Mouse (Mus musculus) liver, embryonic 14.5 days (tissue): ENCODE measurements around the gene Tmtc2. TPM values are rescaled to one million over a fixed set of nuclear protein-coding genes. Genes with fewer than 3 reads are reported as not detected.

Experiments used
- ATAC-seq: fragments of 200-750 bp; cut with Nextera tagmentation; 2 replicates; pipeline ENCODE4 v1.8.0; 2017; ENCODE audit warnings: moderate number of reproducible peaks, mild to moderate bottlenecking, moderate library complexity; ENCODE audit not compliant: insufficient read depth
- DNase-seq, 3 experiments: peaks; one replicate each; pipeline ENCODE4 v3.0.0-alpha.2; 2012 to 2013; ENCODE audit warnings: low read depth in 3 of 3, low spot score in 3 of 3
- H3K27ac ChIP-seq: fragments of 300-500 bp; sonication (generic); 2 replicates; pipeline ENCODE4 v1.5.1; 2014; ENCODE audit warnings: moderate library complexity, mild to moderate bottlenecking, control low read depth, inconsistent platforms
- H3K27me3 ChIP-seq: fragments of 300-500 bp; sonication (generic); 2 replicates; pipeline ENCODE4 v1.6.1; 2014; ENCODE audit warnings: mild to moderate bottlenecking, low read length, moderate library complexity; ENCODE audit not compliant: control insufficient read depth, insufficient read depth
- H3K36me3 ChIP-seq: fragments of 300-500 bp; sonication (generic); replicated peaks from 2 replicates; pipeline ENCODE4 v1.6.1; 2014; ENCODE audit warnings: low read depth; ENCODE audit not compliant: control insufficient read depth, insufficient read depth
- H3K4me1 ChIP-seq, 2 experiments: fragments of 200-500 bp in 1 of 2; fragments of 300-500 bp in 1 of 2; sonication (generic) in 1 of 2; replicated peaks; 2 replicates each; pipeline ENCODE4 v1.6.1; 2012 to 2014; ENCODE audit warnings: antibody characterized with exemption in 1 of 2, inconsistent platforms in 1 of 2, low read length in 1 of 2; ENCODE audit not compliant: control insufficient read depth in 2 of 2, insufficient read depth in 2 of 2
- H3K4me2 ChIP-seq: fragments of 300-500 bp; sonication (generic); 2 replicates; pipeline ENCODE4 v1.6.1; 2014; ENCODE audit warnings: low read depth, mild to moderate bottlenecking, control low read depth, moderate library complexity
- H3K4me3 ChIP-seq, 2 experiments: fragments of 200-500 bp in 1 of 2; fragments of 300-500 bp in 1 of 2; sonication (generic) in 1 of 2; 2 replicates each; pipeline ENCODE4 v1.5.1; 2012 to 2014; ENCODE audit warnings: low read depth in 2 of 2, low read length in 2 of 2, mild to moderate bottlenecking in 2 of 2, control low read depth in 1 of 2, inconsistent platforms in 1 of 2, moderate library complexity in 1 of 2; ENCODE audit not compliant: insufficient read depth in 1 of 2
- H3K9ac ChIP-seq: fragments of 300-500 bp; sonication (generic); replicated peaks from 2 replicates; pipeline ENCODE4 v1.6.1; 2014; ENCODE audit warnings: mild to moderate bottlenecking, control low read depth, moderate library complexity
- H3K9me3 ChIP-seq: fragments of 300-500 bp; sonication (generic); 2 replicates; pipeline ENCODE4 v1.6.1; 2016; ENCODE audit warnings: low read length, mixed read lengths; ENCODE audit not compliant: control insufficient read depth
- CTCF ChIP-seq: IDR thresholded peaks from 2 replicates; pipeline ENCODE4 v1.5.1; 2016; ENCODE audit warnings: antibody characterized with exemption, low read depth, control low read depth
- EP300 ChIP-seq: IDR thresholded peaks from 2 replicates; pipeline ENCODE4 v1.6.1; 2016; ENCODE audit warnings: antibody characterized with exemption, low read depth
- WGBS: fragments of 180-500 bp; shearing (Covaris S2); extraction: QIAGEN DNeasy Blood & Tissue Kit; methylation state at CpG from one replicate; pipeline ENCODE4 v1.1.7; 2014; ENCODE audit not compliant: insufficient replicate concordance; 5-methylcytosine and 5-hydroxymethylcytosine counted together
- polyA plus RNA-seq, 2 experiments: library from polyadenylated mRNA; depleted of rRNA in 1 of 2; stranded (reverse) in 1 of 2; unstranded in 1 of 2; fragments of >200 nt; fragmentation: Nextera tagmentation in 1 of 2; extraction: Ambion mirVana in 1 of 2; gene quantifications; 2 replicates each; pipeline versions ENCODE4 v1.2.1 to v1.2.3; 2012 to 2014

Gene Tmtc2
- polyA plus RNA-seq, 2 experiments: 0.33 to 0.44 TPM

DNA sequence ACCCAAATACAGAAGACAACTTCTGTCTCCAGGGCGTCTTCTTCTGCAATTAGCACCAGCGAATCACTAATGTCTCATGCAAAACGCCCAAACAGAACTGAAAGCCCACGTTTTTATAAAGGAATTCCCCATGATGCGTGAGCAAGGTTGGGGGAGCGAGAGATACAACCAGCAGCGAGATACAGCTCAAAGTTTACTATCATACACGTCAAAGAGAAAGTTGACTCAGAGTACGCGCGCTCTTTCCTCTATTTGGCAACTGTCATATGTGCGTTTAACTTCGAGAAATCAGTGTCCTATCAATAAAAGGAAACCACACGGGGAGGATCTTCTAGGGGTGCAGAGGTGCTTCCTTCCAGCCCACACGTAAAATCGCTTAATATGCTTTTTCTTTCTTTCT lies 1.4 kb downstream of the Tmtc2 start:
- 3% methylated on average over 16 of the region's 16 CpGs for WGBS
- peak overlapping the region; percentile 51 to 72 for H3K4me3 ChIP-seq
- H3K4me1 ChIP-seq: peaks cover 3 to 11% of the 10 kb centered on the region in 2 experiments; a peak in 3 of 4 replicates
- TF ChIP-seq CTCF: no peak
- no peak for TF ChIP-seq EP300
- DNase-seq (no peak), ATAC-seq (no peak)
- H3K9me3 ChIP-seq: no peaks in the 10 kb centered on the region
- H3K9ac ChIP-seq: no peak overlapping the region
- H3K27me3 ChIP-seq: peaks cover 4% of the 10 kb centered on the region
- no peaks in the 10 kb centered on the region for H3K36me3 ChIP-seq
- no peak overlapping the region for H3K27ac ChIP-seq
- H3K4me2 ChIP-seq: peak overlapping the region; percentile 99

DNA sequence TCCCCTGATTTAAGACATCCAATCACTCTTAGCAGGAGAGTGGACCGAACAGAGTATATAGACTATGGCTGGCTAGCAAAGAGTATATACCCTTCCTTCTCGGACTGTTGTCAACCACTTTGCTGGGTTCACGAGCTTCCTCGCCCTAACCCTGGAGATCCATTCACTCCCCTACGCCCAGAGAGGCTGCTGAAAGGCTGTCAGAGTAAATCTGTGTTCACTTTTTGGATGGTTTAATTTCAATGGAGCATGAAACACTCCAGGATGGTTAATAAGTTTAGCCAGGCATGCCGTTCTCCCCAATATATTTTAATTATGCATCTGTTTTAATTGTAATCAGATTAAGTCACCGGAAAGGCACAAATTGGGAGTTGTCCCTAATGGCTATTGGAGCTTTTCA lies 1.9 kb downstream of the Tmtc2 start:
- TF ChIP-seq CTCF (no peak), EP300 (no peak)
- no peaks in the 10 kb centered on the region for H3K9me3 ChIP-seq

DNA sequence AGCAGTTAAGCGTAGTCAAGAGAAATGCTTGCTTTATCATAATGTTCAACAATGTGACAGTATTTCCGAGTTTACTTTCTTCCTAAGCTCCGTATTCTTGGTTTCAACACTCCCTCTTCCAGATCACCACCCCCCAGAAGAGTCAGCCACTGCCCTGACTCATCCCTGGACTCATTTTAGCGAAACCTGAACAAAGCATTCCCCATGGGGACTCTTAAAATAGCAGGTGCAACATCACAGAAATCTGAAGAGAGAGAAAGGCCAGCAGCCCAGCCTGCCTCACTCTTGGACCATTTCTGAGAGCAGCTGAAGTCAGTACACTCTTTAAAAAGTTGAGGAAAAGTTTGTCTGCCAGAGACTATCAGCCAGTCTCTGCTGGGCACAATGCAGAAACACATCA lies 2.4 kb downstream of the Tmtc2 start:
- no peak for ATAC-seq
- Histone ChIP-seq H3K4me3 (no peak overlapping the region), H3K27me3 (peaks cover 4% of the 10 kb centered on the region), H3K9ac (no peak overlapping the region), H3K27ac (no peak overlapping the region), H3K9me3 (no peaks in the 10 kb centered on the region), H3K36me3 (no peaks in the 10 kb centered on the region), H3K4me2 (no peak overlapping the region), H3K4me1 (peaks cover 3 to 11% of the 10 kb centered on the region in 2 experiments; a peak in 3 of 4 replicates)
- WGBS: 65% methylated on average over 4 of the region's 4 CpGs
- TF ChIP-seq CTCF (no peak), EP300 (no peak)
- no peak for DNase-seq

More for the DNA sequence above, 1.9 kb downstream of the Tmtc2 start:
- H3K4me1 ChIP-seq: peaks cover 3 to 11% of the 10 kb centered on the region in 2 experiments; a peak in 3 of 4 replicates
- DNase-seq: no peak
- H3K4me3 ChIP-seq: peak overlapping the region in 1 of 2 experiments; percentile 72; a peak in 1 of 4 replicates
- ATAC-seq: no peak
- H3K27ac ChIP-seq: no peak overlapping the region
- H3K27me3 ChIP-seq: peaks cover 4% of the 10 kb centered on the region
- H3K4me2 ChIP-seq: peak overlapping the region; percentile 99
- no peak overlapping the region for H3K9ac ChIP-seq
- WGBS: 67% methylated on average over 7 of the region's 7 CpGs
- H3K36me3 ChIP-seq: no peaks in the 10 kb centered on the region

GRCm38 (mm10) chr10:105571019-105571418 lies 3.2 kb downstream of the Tmtc2 start:
- Histone ChIP-seq H3K9me3 (no peaks in the 10 kb centered on the region), H3K4me1 (peaks cover 3 to 11% of the 10 kb centered on the region in 2 experiments; a peak in 3 of 4 replicates), H3K27me3 (peaks cover 4% of the 10 kb centered on the region), H3K27ac (no peak overlapping the region), H3K36me3 (no peaks in the 10 kb centered on the region), H3K9ac (no peak overlapping the region), H3K4me3 (no peak overlapping the region), H3K4me2 (no peak overlapping the region)
- DNase-seq: no peak
- no peak for ATAC-seq
- TF ChIP-seq CTCF (no peak), EP300 (no peak)
- 72% methylated on average over 8 of the region's 8 CpGs for WGBS

DNA sequence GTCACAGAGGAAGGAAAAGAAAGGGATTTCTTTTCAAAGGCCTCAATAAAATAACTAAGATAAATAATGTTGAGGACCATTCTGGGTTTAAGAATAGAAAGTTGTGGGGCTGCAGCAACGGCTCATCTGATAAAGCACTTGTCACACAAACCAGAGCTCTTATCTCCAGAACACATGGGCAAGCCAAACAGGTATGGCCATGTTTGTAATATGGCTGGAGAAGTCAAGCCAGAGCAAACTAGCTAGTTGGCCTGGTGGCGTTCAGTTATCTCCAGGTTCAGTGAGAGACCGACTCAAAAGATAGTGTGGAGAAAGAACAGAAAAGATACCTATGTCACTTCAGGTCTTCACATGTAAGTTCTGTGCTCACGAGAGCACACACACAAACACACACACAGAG lies 4.7 kb downstream of the Tmtc2 start:
- H3K9me3 ChIP-seq: no peaks in the 10 kb centered on the region
- TF ChIP-seq CTCF (no peak), EP300 (peak; percentile 32; the same call in 1 of the 2 replicates)
- WGBS: 19% methylated on average over 4 of the region's 4 CpGs
- no peak overlapping the region for H3K9ac ChIP-seq
- peaks cover 4% of the 10 kb centered on the region for H3K27me3 ChIP-seq
- no peak overlapping the region for H3K27ac ChIP-seq
- H3K36me3 ChIP-seq: no peaks in the 10 kb centered on the region
- H3K4me1 ChIP-seq: peaks cover 0 to 8% of the 10 kb centered on the region in 2 experiments; a peak in 2 of 4 replicates
- no peak for DNase-seq
- ATAC-seq: no peak
- H3K4me2 ChIP-seq: no peak overlapping the region
- no peak overlapping the region for H3K4me3 ChIP-seq
